Mouse (Mus musculus) liver, embryonic 14.5 days (tissue): Measurements from ENCODE around the gene Phlda2. TPM values are rescaled to one million over a fixed set of nuclear protein-coding genes. Genes with fewer than 3 reads are reported as not detected.

Experiments
- ATAC-seq: fragments of 200-750 bp; cut with Nextera tagmentation; 2 replicates; pipeline ENCODE4 v1.8.0; 2017; ENCODE audit warnings: moderate number of reproducible peaks, mild to moderate bottlenecking, moderate library complexity; ENCODE audit not compliant: insufficient read depth
- DNase-seq, 3 experiments: peaks; one replicate each; pipeline ENCODE4 v3.0.0-alpha.2; 2012 to 2013; ENCODE audit warnings: low read depth in 3 of 3, low spot score in 3 of 3
- H3K27ac ChIP-seq: fragments of 300-500 bp; sonication (generic); 2 replicates; pipeline ENCODE4 v1.5.1; 2014; ENCODE audit warnings: moderate library complexity, mild to moderate bottlenecking, control low read depth, inconsistent platforms
- H3K27me3 ChIP-seq: fragments of 300-500 bp; sonication (generic); 2 replicates; pipeline ENCODE4 v1.6.1; 2014; ENCODE audit warnings: mild to moderate bottlenecking, low read length, moderate library complexity; ENCODE audit not compliant: control insufficient read depth, insufficient read depth
- H3K36me3 ChIP-seq: fragments of 300-500 bp; sonication (generic); replicated peaks from 2 replicates; pipeline ENCODE4 v1.6.1; 2014; ENCODE audit warnings: low read depth; ENCODE audit not compliant: control insufficient read depth, insufficient read depth
- H3K4me1 ChIP-seq, 2 experiments: fragments of 200-500 bp in 1 of 2; fragments of 300-500 bp in 1 of 2; sonication (generic) in 1 of 2; replicated peaks; 2 replicates each; pipeline ENCODE4 v1.6.1; 2012 to 2014; ENCODE audit warnings: antibody characterized with exemption in 1 of 2, inconsistent platforms in 1 of 2, low read length in 1 of 2; ENCODE audit not compliant: control insufficient read depth in 2 of 2, insufficient read depth in 2 of 2
- H3K4me2 ChIP-seq: fragments of 300-500 bp; sonication (generic); 2 replicates; pipeline ENCODE4 v1.6.1; 2014; ENCODE audit warnings: low read depth, mild to moderate bottlenecking, control low read depth, moderate library complexity
- H3K4me3 ChIP-seq, 2 experiments: fragments of 200-500 bp in 1 of 2; fragments of 300-500 bp in 1 of 2; sonication (generic) in 1 of 2; 2 replicates each; pipeline ENCODE4 v1.5.1; 2012 to 2014; ENCODE audit warnings: low read depth in 2 of 2, low read length in 2 of 2, mild to moderate bottlenecking in 2 of 2, control low read depth in 1 of 2, inconsistent platforms in 1 of 2, moderate library complexity in 1 of 2; ENCODE audit not compliant: insufficient read depth in 1 of 2
- H3K9ac ChIP-seq: fragments of 300-500 bp; sonication (generic); replicated peaks from 2 replicates; pipeline ENCODE4 v1.6.1; 2014; ENCODE audit warnings: mild to moderate bottlenecking, control low read depth, moderate library complexity
- H3K9me3 ChIP-seq: fragments of 300-500 bp; sonication (generic); 2 replicates; pipeline ENCODE4 v1.6.1; 2016; ENCODE audit warnings: low read length, mixed read lengths; ENCODE audit not compliant: control insufficient read depth
- CTCF ChIP-seq: IDR thresholded peaks from 2 replicates; pipeline ENCODE4 v1.5.1; 2016; ENCODE audit warnings: antibody characterized with exemption, low read depth, control low read depth
- EP300 ChIP-seq: IDR thresholded peaks from 2 replicates; pipeline ENCODE4 v1.6.1; 2016; ENCODE audit warnings: antibody characterized with exemption, low read depth
- WGBS: fragments of 180-500 bp; shearing (Covaris S2); extraction: QIAGEN DNeasy Blood & Tissue Kit; methylation state at CpG from one replicate; pipeline ENCODE4 v1.1.7; 2014; ENCODE audit not compliant: insufficient replicate concordance; 5-methylcytosine and 5-hydroxymethylcytosine counted together
- polyA plus RNA-seq, 2 experiments: library from polyadenylated mRNA; depleted of rRNA in 1 of 2; stranded (reverse) in 1 of 2; unstranded in 1 of 2; fragments of >200 nt; fragmentation: Nextera tagmentation in 1 of 2; extraction: Ambion mirVana in 1 of 2; gene quantifications; 2 replicates each; pipeline versions ENCODE4 v1.2.1 to v1.2.3; 2012 to 2014

Gene Phlda2
- polyA plus RNA-seq (2012; rRNA removed): 18.2 and 31.2 TPM in 2 replicates
- 19.3 and 23.2 TPM in 2 replicates for polyA plus RNA-seq (2014; fragmentation: Nextera tagmentation; extraction: Ambion mirVana)

- 1% methylated on average over 51 of the region's 51 CpGs for WGBS
- ATAC-seq (peak; percentile 7; the same call in 1 of the 2 replicates), DNase-seq (no peak)
- no peaks in the 10 kb centered on the region for H3K36me3 ChIP-seq
- no peak within 1 kb of the TSS for H3K27ac ChIP-seq
- peak within 1 kb of the TSS; percentile 41 to 48 for H3K4me3 ChIP-seq
- peaks cover 42% of the 10 kb centered on the region for H3K27me3 ChIP-seq
- no peak within 1 kb of the TSS for H3K9ac ChIP-seq
- H3K4me2 ChIP-seq: peak within 1 kb of the TSS; percentile 59
- no peaks in the 10 kb centered on the region for H3K4me1 ChIP-seq
- TF ChIP-seq CTCF (no peak), EP300 (no peak)
- no peaks in the 10 kb centered on the region for H3K9me3 ChIP-seq
Measured at GRCm38 (mm10) chr7:143502418-143503200, at the start of gene Phlda2. Gene Phlda2, minus strand, starts transcription at chr7:143503150.

- 8% methylated on average over 2 of the region's 2 CpGs for WGBS
- no peaks in the 10 kb centered on the region for H3K27me3 ChIP-seq
- DNase-seq: no peak
- TF ChIP-seq EP300: no peak
- TF ChIP-seq CTCF: no peak
- peak; percentile 0; the same call in 1 of the 2 replicates for ATAC-seq
- H3K4me2 ChIP-seq: peak overlapping the region; percentile 98
- peak overlapping the region; percentile 78 to 81 for H3K4me3 ChIP-seq
- H3K4me1 ChIP-seq: peaks cover 9 to 11% of the 10 kb centered on the region in 2 experiments; a peak in 3 of 4 replicates
- H3K9me3 ChIP-seq: no peaks in the 10 kb centered on the region
- H3K27ac ChIP-seq: peak overlapping the region; percentile 83
- peak overlapping the region; percentile 77 for H3K9ac ChIP-seq
- H3K36me3 ChIP-seq: peaks cover 8% of the 10 kb centered on the region
Measured at GRCm38 (mm10) chr7:143549588-143550220, 46.8 kb upstream of the Phlda2 start.

- Histone ChIP-seq H3K36me3 (peaks cover 2% of the 10 kb centered on the region), H3K27ac (peak within 1 kb of the TSS; percentile 83), H3K9ac (peak within 1 kb of the TSS; percentile 81), H3K4me1 (peaks cover 9 to 11% of the 10 kb centered on the region in 2 experiments; a peak in 3 of 4 replicates), H3K4me2 (peak within 1 kb of the TSS; percentile 98), H3K27me3 (no peaks in the 10 kb centered on the region), H3K9me3 (no peaks in the 10 kb centered on the region), H3K4me3 (peak within 1 kb of the TSS; percentile 78 to 81)
- no peak for TF ChIP-seq EP300
- TF ChIP-seq CTCF: peak; percentile 15; the same call in 1 of the 2 replicates
- ATAC-seq: peak; percentile 92
- peak; percentile 97 to 98 (median 98) for DNase-seq
- WGBS: under 1% methylated on average over 42 of the region's 43 CpGs
Measured at GRCm38 (mm10) chr7:143548976-143549457, 46.1 kb upstream of the Phlda2 start, which contains the start of gene Nap1l4. Gene Nap1l4, minus strand, starts transcription at chr7:143549106.

GRCm38 (mm10) chr7:143548231-143548961 lies 45.4 kb upstream of the Phlda2 start:
- peak in 2 of 3 experiments; percentile 39 to 50 for DNase-seq

More at GRCm38 (mm10) chr7:143548231-143548961, 45.4 kb upstream of the Phlda2 start:
- Histone ChIP-seq H3K4me3 (peak overlapping the region; percentile 78 to 81), H3K9me3 (no peaks in the 10 kb centered on the region), H3K27ac (peak overlapping the region; percentile 75), H3K9ac (peak overlapping the region; percentile 81), H3K36me3 (peaks cover 2% of the 10 kb centered on the region), H3K4me1 (peaks cover 9 to 11% of the 10 kb centered on the region in 2 experiments; a peak in 3 of 4 replicates), H3K4me2 (peak overlapping the region; percentile 98), H3K27me3 (no peaks in the 10 kb centered on the region)
- TF ChIP-seq CTCF (no peak), EP300 (no peak)
- peak; percentile 80 for ATAC-seq
- WGBS: under 1% methylated on average over 55 of the region's 63 CpGs
